Mouse (Mus musculus) mesoderm, embryonic 11.5 days (tissue): Measurements from ENCODE around the gene Mycbp.

ENCODE experiments used
- DNase-seq: peaks from one replicate; pipeline ENCODE4 v3.0.0-alpha.2; 2012; ENCODE audit warnings: low read depth, low spot score

The Mycbp gene

GRCm38 (mm10) chr4:123904333-123905125 lies at the start of gene Mycbp:
Mycbp (plus strand) TSS chr4:123904832.
- DNase-seq: peak; percentile 98

- DNase-seq: no peak
These were observed 47.7 kb upstream of the Mycbp start for GRCm38 (mm10) chr4:123856888-123857287.

DNA sequence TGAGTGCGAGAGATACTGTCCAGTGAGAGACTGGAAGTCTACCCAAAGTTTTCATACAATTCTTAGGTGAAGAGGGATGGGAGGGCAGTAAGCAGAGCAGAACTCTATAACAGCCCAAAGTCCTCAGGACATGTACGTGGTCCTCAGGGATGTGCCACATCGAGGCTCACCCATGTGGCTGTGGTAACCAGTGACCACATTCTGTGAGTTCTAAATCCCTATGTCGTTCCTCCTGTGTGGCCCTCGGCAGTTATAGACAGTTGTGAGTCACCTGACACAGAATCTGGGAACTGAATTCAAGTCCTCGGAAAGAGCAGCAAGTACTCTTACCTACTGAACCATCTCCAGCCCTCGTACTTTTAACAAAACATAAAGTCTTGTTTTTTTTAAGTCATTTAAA lies 46.5 kb upstream of the Mycbp start:
- DNase-seq: no peak

GRCm38 (mm10) chr4:123859379-123859778 lies 45.3 kb upstream of the Mycbp start, which contains the start of gene 4933427I04Rik:
4933427I04Rik (plus strand) TSS chr4:123859679.
- DNase-seq: no peak

DNA sequence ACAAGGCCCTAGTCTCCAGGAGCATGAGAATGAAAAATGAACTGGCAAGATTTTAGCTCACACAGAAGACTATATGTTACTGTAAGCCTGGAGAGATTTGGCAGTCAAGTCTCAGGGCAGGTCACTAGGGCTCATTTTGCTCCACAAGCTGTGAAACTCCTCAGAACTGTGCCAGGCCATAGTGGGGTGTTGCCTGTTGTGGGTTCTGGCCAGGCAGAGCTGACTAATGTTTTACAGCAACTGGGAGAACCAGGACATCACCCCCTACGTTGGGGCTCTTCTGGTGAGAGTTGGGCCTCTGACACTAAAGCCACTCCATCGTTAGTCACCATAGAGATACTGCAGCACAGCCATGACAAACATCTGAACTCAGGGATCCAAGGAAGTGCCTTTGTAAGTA lies 44.8 kb upstream of the Mycbp start:
- DNase-seq: no peak

DNA sequence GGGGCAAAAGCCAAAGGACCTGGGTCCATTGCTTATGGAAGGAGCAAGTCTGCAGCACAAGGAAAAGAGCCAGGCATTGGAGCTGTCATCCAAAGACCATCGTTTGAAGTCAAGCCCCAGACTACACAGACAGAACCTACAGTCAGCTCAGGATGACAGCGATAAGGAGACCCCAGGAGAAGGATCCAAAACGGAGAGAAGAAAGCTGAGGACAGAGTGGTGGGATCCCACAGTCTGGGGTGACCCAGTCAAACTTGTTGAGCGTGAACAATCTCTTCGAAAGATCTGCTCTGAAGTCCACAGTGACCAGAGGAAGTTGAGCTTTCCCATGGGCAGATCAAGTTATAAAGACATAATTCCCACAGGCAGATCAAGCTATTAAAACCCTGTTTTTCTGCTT lies 44.0 kb upstream of the Mycbp start:
- DNase-seq: no peak

- no peak for DNase-seq
These were observed 10.9 kb upstream of the Mycbp start for GRCm38 (mm10) chr4:123893726-123894125.

GRCm38 (mm10) chr4:123894295-123894694 lies 10.3 kb upstream of the Mycbp start:
- DNase-seq: no peak

DNA sequence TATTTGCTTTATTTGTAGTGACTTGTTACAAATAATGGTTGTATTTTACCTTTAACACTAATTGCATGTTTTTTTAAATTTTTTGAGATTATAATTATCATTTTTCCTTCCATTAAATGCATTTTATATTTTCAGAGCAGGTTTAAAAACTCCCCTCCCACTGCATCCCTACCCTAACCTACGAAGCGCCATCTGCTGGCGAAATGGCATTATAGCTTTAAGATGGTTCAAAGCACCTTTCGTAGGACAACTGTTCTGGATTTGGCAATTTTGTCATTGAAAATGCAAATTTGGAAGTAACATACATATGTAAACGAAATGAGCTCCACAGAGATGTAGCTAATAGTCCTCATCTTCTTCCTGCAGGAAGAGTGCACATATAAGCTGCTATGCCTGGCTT lies 5.9 kb upstream of the Mycbp start:
- DNase-seq: peak; percentile 67

GRCm38 (mm10) chr4:123903432-123903831 lies 1.2 kb upstream of the Mycbp start:
- no peak for DNase-seq

- peak; percentile 19 for DNase-seq
These were observed 565 bp downstream of the Mycbp start for GRCm38 (mm10) chr4:123905126-123905668.

DNA sequence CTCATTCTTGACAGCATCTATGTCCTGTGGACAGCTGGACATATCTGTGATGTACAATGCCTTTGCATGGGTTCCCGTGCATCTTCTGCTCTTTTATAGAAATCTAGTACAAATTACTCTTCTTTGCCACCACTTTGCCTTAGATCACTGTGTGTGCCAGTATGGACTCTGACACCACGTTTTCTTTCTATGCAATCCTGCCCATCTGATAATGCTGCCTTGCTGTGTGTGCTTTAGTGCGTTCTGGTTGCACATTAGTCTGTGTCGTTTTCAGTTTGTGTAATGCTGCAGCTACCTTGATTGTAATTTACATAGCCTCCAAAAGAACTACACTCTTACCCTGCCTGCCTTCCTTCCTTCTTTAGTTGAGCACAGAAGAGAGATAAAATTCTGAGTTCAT lies 6.9 kb downstream of the Mycbp start:
- no peak for DNase-seq

DNA sequence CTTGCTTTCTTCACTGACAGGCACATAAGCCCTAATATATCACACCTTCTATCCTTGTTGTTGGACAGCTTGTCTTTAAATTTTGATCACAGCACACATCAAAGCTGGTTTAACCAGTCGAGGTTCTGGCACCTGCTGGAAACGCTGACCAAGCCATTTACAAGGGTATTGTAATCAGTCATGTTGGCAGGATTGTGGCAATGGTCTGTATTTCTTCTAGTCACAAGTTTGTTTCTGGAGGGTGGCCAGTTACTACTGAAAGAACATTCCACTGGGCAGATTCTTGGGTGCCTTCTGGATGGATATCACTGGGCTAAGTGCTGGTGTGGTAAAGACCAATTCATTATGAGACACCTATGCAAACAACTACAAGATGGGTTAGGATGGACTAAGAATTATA lies 7.8 kb downstream of the Mycbp start:
- no peak for DNase-seq

GRCm38 (mm10) chr4:123916748-123917547 lies 12.3 kb downstream of the Mycbp start, which contains the start of gene Rragc:
Rragc (plus strand) TSS chr4:123917446.
- DNase-seq: peak; percentile 95

DNA sequence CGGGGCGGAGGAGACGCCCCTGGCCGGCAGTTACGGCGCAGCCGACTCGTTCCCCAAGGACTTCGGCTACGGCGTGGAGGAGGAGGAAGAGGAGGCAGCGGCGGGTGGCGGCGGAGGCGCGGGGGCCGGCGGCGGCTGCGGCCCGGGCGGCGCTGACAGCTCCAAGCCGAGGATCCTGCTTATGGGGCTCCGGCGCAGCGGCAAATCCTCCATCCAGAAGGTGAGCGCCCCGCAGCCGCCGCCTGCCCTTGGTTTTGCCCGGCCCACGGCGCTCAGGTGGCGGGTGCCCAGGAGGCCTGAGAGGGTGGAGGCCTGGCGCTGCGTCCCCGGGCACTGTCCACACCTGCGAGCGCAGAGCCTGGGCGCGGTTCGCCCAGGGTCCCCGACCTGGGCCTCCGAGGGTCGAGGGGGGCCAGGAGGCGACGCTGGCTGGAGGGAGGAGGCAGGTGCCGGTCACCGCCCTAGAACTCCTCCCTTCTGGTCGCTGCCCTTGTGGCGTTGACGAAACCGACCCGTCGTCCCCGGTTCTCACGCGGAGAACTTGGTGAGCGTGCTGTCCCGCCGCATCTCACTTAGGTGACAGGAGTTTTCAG lies 13.0 kb downstream of the Mycbp start, which contains the start of gene 4930535I16Rik:
Gene 4930535I16Rik (minus strand): TSS at position 475 of the 593 bp plus-strand sequence.
- peak; percentile 31 for DNase-seq

GRCm38 (mm10) chr4:123918851-123919250 lies 14.2 kb downstream of the Mycbp start:
- DNase-seq: no peak

- no peak for DNase-seq
These were observed 16.5 kb downstream of the Mycbp start for GRCm38 (mm10) chr4:123921055-123921565.

GRCm38 (mm10) chr4:123927961-123928360 lies 23.3 kb downstream of the Mycbp start:
- no peak for DNase-seq

DNA sequence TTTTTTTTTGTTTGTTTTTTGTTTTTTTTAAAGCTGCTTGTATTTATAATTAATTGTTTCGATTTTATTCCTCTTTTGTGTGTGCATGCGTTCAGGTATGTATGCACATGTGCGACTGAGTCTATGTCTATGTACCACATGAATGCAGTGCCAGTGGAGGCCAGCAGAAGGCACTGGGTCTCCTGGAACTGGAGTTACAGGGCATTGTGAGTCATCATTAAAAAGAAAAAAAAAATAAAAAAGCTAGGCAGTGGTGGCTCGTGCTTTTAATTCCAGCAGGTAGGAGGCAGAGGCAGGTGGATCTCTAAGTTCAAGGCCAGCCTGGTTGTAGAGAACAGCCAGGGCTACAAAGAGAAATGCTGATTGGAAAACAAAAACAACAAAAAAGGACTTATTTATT lies 25.4 kb downstream of the Mycbp start:
- DNase-seq: no peak

DNA sequence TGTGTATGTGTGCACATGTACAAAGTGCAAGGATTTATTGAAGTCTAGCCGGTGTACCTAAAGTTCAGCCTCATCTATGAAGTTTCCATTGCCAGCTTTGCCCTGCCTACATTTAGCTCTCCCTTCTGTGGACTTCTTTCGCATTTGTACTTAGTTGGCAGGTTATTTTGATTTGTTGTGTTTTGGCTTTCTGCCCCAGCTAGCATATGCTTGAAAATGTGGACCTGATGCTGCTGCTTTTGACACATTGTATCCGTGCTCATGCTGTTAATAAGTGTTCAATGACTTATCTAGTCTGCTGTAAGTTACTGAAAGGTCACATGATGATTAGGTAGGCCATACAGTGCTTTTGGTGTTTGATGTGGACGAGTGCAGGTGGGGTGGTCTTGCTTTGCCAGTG lies 29.7 kb downstream of the Mycbp start:
- no peak for DNase-seq

GRCm38 (mm10) chr4:123936059-123936458 lies 31.4 kb downstream of the Mycbp start:
- no peak for DNase-seq

GRCm38 (mm10) chr4:123939838-123940237 lies 35.2 kb downstream of the Mycbp start:
- peak; percentile 90 for DNase-seq
